Mouse (Mus musculus) layer of hippocampus, postnatal 25 days (tissue): Measurements from ENCODE around the gene Tas2r144. TPM values are rescaled to one million over a fixed set of nuclear protein-coding genes. Genes with fewer than 3 reads are reported as not detected.
A peak's percentile ranks its signal among the peaks of the same experiment; 100 is the strongest.

Source experiments
- DNase-seq, 2 experiments: peaks; one replicate each; pipeline ENCODE4 v3.0.0; 2022; ENCODE audit warnings: mixed read lengths in 2 of 2, low spot score in 1 of 2; ENCODE audit errors: extremely low spot score in 1 of 2
- total RNA-seq, 2 experiments: library from RNA; stranded (reverse); gene quantifications; 2 replicates each; pipeline ENCODE4 v1.2.3; 2021

The Tas2r144 gene
- total RNA-seq, 2 experiments from 2014 or later: not detected

GRCm38 (mm10) chr6:42264626-42265312 lies 49.6 kb downstream of the Tas2r144 start, which contains the start of gene Casp2:
Gene Casp2 (plus strand): TSS chr6:42264985.
- peak; percentile 92 to 93 for DNase-seq

Other genes starting within 250 kb of the Tas2r144 start
- gene Sval3, start 247.2 kb upstream of the Tas2r144 start, total RNA-seq: not detected
- not detected for gene Sva, start 176.9 kb upstream of the Tas2r144 start, total RNA-seq
- gene Tas2r139, start 74.4 kb upstream of the Tas2r144 start, total RNA-seq: not detected
- 10 to 100 TPM; 10.2 to 13.7 TPM for gene Gstk1, start 30.6 kb downstream of the Tas2r144 start, total RNA-seq
- gene Tmem139, start 46.6 kb downstream of the Tas2r144 start, total RNA-seq: not detected
- 10 to 100 TPM; 16.5 to 25.5 TPM for gene Casp2, start 49.7 kb downstream of the Tas2r144 start, total RNA-seq
- gene Clcn1, start 71.4 kb downstream of the Tas2r144 start, total RNA-seq: 1 to 10 TPM; 2.7 to 2.8 TPM
- gene Fam131b, start 109.3 kb downstream of the Tas2r144 start, total RNA-seq: 10 to 100 TPM; 74.8 to 76.8 TPM
- gene Zyx, start 134.3 kb downstream of the Tas2r144 start, total RNA-seq: 10 to 100 TPM; 47.9 to 51.7 TPM
- gene Epha1, start 157.9 kb downstream of the Tas2r144 start, total RNA-seq: under 1 TPM; 0.22 to 0.47 TPM
- not detected for gene Tas2r143, start 184.9 kb downstream of the Tas2r144 start, total RNA-seq
- not detected for gene Tas2r135, start 190.1 kb downstream of the Tas2r144 start, total RNA-seq
- not detected for gene Tas2r126, start 219.2 kb downstream of the Tas2r144 start, total RNA-seq
- not detected for gene Olfr458, start 249.9 kb downstream of the Tas2r144 start, total RNA-seq